Mouse (Mus musculus): ENCODE results near the gene Trim16.

The Trim16 gene

DNA sequence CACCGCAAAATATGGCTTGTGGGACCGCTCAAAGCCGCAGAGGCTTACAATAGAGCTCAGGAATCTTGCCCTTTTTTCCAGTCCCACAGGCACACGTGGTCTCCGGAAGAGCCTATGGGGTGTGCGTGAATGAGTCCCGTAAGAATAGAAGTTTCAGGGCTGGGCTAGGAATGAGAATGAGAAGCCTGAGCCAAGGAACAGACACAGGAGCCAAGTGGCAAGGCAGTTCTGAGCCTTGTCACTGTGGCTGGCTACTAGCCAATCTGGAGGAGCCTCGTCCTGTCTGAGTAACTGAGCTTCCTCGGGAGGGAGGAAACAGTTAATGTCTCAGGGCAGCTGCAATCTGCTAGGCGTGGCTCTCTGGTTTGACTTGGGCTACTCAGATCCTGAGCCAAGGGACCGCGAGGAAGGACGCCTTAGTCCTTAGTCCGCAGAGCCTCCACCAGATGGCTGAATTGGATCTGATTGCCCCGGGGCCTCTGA is at the start of gene Trim16:
Gene Trim16, plus strand, starts transcription at position 173 of the 483 bp plus-strand sequence.
- DNase-seq (ENCODE audit: low spot score), result no peak

DNA sequence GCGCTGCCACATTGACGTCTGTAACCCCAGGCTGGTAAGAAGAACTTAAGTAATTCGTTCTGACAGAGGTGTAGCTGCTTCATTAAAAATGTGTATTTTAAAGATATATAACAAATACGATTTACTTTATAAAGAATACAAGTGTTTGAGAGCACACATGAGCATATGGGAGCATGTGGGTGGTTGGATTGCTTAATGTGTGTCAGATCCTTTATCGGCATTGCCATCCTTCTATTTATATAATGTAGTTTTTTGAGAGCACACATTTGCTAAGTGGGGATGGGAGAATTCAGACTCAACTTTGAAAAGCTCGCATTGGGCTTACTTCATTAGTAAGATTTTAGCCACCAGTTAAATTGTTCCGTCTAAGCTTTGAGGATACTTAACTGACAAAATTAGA is 43.5 kb upstream of the Trim16 start:
- DNase-seq (ENCODE audit: low spot score), result no peak

GRCm38 (mm10) chr11:62788935-62789616 is 31.0 kb upstream of the Trim16 start, which contains the start of gene Zfp286:
Zfp286 (minus strand) TSS chr11:62789462.
- peak; percentile 75 for DNase-seq (ENCODE audit: low spot score)

DNA sequence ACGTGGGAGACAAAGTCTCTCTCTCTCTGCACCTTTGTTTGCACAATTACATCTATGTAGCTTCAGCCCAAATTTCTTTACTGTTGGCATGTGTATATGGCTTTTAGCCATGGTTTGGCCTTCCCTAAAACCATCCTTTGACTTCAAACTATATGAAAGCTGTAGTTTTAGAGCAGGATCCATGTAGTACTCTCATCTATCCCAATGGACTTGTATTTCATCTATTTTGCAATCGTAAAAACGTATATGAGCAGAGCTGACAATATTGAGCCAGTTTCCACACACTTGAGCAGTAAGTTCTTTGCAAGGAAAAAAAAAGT is 30.5 kb upstream of the Trim16 start:
- DNase-seq (ENCODE audit: low spot score), result no peak

DNA sequence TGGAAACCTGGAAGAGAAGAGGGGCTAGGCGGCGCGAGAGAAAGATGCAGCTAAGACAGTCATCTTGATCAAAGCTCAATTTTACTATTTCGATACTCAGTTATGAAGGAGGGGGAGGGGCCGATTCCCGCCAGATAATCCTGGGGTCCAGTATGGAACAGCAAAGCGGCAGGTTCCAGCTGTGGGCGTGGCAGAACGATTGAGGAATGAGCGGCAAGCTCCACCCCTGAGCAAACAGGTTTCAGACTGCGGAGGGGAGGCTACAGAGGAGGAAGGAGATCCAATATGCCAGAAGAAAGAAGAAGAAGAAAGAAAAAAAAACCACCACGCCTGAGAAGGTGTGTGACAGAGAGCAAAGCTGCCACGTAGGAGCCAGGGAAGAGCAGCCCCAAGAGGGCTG is 15.9 kb upstream of the Trim16 start:
- no peak for DNase-seq (ENCODE audit: low spot score)

GRCm38 (mm10) chr11:62807965-62808364 is 12.1 kb upstream of the Trim16 start:
- DNase-seq (ENCODE audit: low spot score), result no peak

DNA sequence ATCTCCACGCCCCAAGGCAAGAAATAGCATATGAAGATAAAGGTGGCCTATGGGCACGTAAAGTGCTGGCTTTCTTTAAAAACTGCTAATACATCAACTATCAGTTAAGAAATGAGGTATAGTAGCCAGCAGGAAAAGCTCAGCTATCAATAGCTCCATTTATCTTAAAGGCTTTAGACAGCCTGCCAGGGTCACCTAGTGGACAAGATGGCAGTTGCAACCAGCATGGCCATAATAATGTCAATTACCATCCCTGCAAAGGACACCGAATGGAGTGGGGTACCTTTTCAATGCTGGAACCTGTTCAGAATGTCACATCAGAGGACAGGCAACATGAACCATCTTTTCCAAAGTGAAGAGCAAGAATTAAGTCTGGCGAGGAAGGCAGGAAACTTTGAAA is 10.8 kb upstream of the Trim16 start:
- DNase-seq (ENCODE audit: low spot score), result no peak

DNA sequence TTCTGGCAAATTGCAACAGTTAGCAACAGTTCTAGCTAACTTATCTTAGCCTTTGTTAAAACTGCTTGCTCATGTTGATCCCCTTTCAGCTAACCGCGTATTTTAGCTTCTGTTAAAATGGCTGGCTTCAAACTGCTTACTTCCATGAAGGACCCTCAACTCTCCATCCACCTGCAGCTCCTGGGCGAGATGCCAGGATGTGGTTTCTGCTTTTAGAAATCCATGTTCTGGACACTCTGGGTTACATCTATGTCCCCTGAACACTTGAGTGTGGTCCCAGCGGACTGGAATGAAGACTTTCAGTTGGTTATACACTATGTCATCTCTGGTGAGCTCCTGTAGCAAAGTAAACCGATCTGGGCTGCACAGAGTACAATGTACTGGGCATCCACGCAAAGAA is 7.8 kb upstream of the Trim16 start:
- no peak for DNase-seq (ENCODE audit: low spot score)

DNA sequence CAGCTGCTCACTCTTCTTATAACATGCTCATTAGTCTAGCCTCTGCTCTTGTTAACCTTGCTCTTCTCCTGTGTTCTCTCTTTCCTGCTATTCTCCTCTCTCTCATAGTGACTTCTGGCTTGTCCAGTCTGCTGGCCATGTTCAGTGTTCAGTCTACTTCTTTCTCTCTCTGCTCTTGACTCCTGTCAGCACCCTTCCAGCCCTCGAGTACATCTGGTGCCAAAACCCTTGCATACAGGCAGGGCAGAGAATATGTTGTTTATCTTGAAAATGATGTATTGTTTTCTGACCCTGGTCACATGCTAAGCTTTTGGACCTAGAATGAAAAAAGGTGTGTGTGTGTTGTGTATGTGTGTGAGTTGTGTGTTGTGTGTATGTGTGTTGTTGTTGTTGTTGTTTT is 6.5 kb upstream of the Trim16 start:
- no peak for DNase-seq (ENCODE audit: low spot score)

DNA sequence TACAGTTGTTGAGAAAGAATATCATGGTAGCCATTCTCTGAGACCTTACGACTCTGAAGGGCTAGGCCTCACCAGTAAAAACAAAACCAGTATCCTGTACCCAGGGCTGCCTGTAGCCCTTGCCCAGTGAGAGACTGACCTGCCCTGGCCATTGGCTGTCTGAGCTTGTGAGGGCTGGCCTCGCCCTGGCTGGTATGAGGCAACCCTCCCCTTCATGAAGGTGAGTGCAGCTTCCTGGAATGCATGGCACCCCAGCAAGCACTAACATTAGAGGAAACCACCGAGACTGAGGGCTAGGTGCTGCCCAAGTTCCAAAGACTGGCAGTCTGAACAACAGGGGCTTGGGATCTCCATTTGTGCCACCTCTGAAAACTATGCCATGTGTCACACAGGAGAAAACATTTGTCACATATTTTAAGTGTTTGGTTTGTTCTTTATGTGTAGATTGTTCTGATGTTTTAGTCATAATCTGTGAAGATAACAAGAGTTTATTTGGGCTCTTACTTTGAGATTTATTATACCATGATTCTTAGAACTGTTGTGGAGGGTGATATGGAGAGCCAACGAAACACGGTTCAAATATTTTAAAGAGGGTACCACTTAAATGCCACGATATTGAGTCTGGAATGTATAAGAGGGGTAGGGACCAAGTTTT is 5.9 kb upstream of the Trim16 start:
- no peak for DNase-seq (ENCODE audit: low spot score)

DNA sequence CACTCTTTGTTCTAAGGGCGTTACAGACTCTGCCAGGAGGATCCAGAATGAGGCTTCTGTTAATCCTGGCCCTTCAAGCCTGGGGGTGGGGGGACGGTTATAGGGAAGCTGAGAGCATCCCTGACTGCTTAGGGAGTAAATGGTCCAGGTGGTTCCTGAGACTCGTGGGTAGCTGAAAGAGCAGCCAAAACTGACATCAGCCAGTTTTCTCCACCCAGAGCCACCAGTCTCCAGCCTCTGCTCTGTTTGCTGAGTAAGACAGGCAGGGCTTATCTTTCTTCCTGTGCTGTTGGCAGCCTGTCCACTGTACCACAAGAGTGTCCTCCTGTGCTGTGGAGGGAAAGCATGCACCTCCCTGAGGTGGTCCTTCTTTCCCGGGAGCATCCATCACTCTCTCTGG is 5.4 kb upstream of the Trim16 start:
- no peak for DNase-seq (ENCODE audit: low spot score)

GRCm38 (mm10) chr11:62815438-62815837 is 4.6 kb upstream of the Trim16 start:
- no peak for DNase-seq (ENCODE audit: low spot score)

DNA sequence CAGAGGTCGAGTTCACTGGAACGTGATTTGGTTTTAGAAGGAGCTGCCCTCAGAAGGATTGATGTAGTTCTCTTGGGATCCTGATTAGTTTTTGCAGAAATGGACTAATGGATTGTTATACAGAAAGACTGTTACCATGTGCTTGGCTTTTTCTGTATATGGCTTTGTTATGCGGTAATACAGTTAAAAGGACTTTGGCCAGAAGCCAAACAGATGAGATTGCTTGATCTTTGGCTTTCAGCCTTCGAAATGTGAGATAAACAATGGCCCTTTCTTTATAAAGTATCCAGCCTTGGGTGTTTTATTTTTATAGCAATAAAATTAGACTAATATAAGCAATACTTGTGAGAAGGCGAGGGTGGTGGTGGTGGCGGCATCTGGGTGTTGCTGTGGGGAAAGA is 3.4 kb upstream of the Trim16 start:
- no peak for DNase-seq (ENCODE audit: low spot score)

DNA sequence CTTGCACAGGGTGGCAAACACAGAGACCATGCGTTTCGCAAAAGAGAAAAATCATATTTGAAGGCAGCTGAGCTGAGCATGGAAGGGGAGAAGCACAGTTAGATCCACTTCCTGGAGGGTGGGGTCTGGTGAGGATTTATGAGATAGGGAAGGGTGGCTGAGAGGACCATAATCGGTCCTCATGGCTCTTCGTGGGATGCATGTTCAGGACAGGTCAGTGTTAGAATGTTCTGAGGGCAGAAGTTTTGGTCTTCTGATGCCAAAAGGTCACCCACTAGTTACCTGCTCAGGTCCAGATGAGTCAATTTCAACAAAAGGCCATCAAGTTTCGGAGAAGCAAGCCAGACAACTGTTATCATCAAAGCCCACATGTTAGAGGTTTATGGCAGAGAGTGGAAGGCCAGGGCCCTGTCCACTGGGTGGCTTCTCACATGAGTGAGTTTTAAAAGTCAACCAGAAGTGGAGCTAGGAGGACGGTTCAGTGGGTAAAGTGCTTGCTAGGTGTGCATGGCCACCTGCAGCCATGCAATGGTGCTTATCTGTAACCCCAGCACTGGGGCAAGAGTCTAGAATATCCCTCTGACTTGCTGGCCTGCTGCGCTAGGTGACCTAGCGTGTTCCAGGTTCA is 858 bp upstream of the Trim16 start:
- no peak for DNase-seq (ENCODE audit: low spot score)

GRCm38 (mm10) chr11:62820661-62821437 is 818 bp downstream of the Trim16 start:
- no peak for DNase-seq (ENCODE audit: low spot score)

GRCm38 (mm10) chr11:62821893-62822292 is 1.9 kb downstream of the Trim16 start:
- no peak for DNase-seq (ENCODE audit: low spot score)

GRCm38 (mm10) chr11:62824211-62824610 is 4.2 kb downstream of the Trim16 start:
- DNase-seq (ENCODE audit: low spot score), result no peak

GRCm38 (mm10) chr11:62825222-62826105 is 5.4 kb downstream of the Trim16 start:
- DNase-seq (ENCODE audit: low spot score), result no peak

GRCm38 (mm10) chr11:62826106-62826733 is 6.2 kb downstream of the Trim16 start:
- no peak for DNase-seq (ENCODE audit: low spot score)

GRCm38 (mm10) chr11:62827135-62827534 is 7.1 kb downstream of the Trim16 start:
- no peak for DNase-seq (ENCODE audit: low spot score)

GRCm38 (mm10) chr11:62827911-62828310 is 7.9 kb downstream of the Trim16 start:
- DNase-seq (ENCODE audit: low spot score), result no peak
